Mouse (Mus musculus): ENCODE measurements at regions not wholly inside any gene's neighbourhood (a gene's known extent, or its start where the extent isn't known, plus 50 kb on each side); places are given as distances from the start of the nearest gene placed in this dataset.

DNA sequence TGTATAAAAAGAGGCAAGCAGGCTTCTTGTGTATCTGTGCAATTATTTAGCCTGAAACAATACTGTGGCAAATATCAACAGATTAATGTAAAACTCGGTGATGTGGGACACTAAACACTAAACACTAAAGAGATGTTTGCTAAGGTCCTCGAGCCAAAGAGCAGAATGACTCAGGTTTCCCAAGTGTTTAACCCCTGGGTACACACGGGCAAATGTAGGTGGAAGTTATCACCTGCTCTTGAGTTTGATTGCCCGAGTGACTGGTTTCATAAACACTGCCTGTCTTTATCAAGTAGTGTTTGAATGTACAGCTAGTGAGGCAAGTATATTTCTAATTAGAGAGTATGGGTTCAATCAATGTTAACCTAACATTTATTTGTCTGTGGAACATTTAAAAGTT is 242.5 kb downstream of the Otol1 start:
- TF ChIP-seq CTCF (IDR thresholded peaks at IDR 0.05; ENCODE audit: extremely low read depth, insufficient read depth, insufficient read length, insufficient replicate concordance) (no peak), POLR2A (IDR thresholded peaks at IDR 0.05; ENCODE audit: low read depth, low read length) (no peak)

Data from spleen, adult 2 months (tissue).